Mouse (Mus musculus) left cerebral cortex, postnatal 36 days (tissue): ENCODE data around the gene Ggct. TPM values are rescaled to one million over a fixed set of nuclear protein-coding genes. Genes with fewer than 3 reads are reported as not detected.
A peak's percentile ranks its signal among the peaks of the same experiment; 100 is the strongest.

Experiments
- DNase-seq, 2 experiments: peaks; one replicate each; pipeline ENCODE4 v3.0.0; 2021 to 2022; ENCODE audit warnings: low spot score in 2 of 2, mixed read lengths in 1 of 2
- intact Hi-C: fragments of 180-260 bp; cut with DNase I; formaldehyde crosslinking; loops from one replicate; pipeline ENCODE4 v1.15.1; 2025
- total RNA-seq, 2 experiments: library from RNA; stranded (reverse); gene quantifications; 2 replicates each; pipeline ENCODE4 v1.2.3; 2021

The Ggct gene
- total RNA-seq: 10 to 100 TPM; 24.0 to 25.0 TPM

GRCm38 (mm10) chr6:54992734-54993260 is at the start of gene Ggct:
TSS of gene Ggct (minus strand) at chr6:54992950.
- peak; percentile 94 to 95 for DNase-seq

DNA sequence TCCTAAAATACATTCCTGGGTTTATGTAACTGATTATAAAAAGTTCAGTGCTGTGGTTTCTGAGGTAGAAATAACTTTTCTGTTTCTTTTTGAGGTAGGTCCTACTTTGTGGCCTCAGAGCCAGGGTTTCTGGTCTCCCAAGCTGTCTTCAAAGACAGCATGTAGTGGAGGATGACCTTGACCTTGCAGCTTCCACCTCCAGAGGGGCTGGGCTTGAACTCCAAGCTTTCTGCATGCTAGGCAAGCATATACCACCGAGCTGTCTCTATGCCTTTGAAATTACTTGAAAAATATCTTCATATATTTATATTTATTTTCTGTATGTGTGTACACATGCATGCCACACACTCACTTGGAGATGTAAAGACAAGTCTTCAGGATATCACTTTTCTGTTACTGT is 47.3 kb upstream of the Ggct start:
- DNase-seq: no peak
- intact Hi-C loops: no loop called here

More at GRCm38 (mm10) chr6:54992734-54993260, at the start of gene Ggct:
- intact Hi-C loops: loop anchor here (5.0 kb wide), 1 partner anchor 175 kb away; the partner anchor contains the start of gene Znrf2

- intact Hi-C loops: no loop called here
These were observed 46.7 kb upstream of the Ggct start for GRCm38 (mm10) chr6:55039446-55039783.

GRCm38 (mm10) chr6:55038671-55039445 is 46.1 kb upstream of the Ggct start:
- DNase-seq: no peak
- intact Hi-C loops: no loop called here

More at GRCm38 (mm10) chr6:55039446-55039783, 46.7 kb upstream of the Ggct start:
- DNase-seq: no peak

- intact Hi-C loops: no loop called here
- peak; percentile 89 to 93 for DNase-seq
These were observed 45.3 kb upstream of the Ggct start, which contains the start of gene Gars for GRCm38 (mm10) chr6:55037799-55038670. TSS of gene Gars (plus strand) at chr6:55038007.

- DNase-seq: no peak
- intact Hi-C loops: no loop called here
These were observed 44.0 kb upstream of the Ggct start for GRCm38 (mm10) chr6:55036731-55037130.

GRCm38 (mm10) chr6:55027642-55028041 is 34.9 kb upstream of the Ggct start:
- DNase-seq: no peak
- intact Hi-C loops: no loop called here

DNA sequence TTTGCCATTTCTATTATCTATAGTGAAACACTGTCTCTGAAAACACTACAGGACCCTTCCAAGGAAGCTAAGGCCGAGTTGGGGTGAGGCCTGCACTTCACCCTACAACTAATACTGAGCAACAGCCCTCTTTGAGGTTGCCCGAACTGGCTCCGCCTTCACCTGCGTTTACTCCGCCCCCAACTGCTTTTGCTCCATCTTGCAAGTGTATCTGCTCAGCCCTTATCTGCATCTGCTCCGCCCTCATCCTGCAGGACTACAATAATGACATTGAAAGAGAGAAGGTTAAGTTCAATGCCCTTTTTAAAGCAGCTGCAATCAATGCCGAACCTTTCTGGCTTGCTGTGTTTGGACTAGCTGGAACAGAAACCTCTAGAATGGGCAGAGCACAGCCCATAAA is 29.1 kb upstream of the Ggct start:
- intact Hi-C loops: no loop called here
- no peak for DNase-seq

DNA sequence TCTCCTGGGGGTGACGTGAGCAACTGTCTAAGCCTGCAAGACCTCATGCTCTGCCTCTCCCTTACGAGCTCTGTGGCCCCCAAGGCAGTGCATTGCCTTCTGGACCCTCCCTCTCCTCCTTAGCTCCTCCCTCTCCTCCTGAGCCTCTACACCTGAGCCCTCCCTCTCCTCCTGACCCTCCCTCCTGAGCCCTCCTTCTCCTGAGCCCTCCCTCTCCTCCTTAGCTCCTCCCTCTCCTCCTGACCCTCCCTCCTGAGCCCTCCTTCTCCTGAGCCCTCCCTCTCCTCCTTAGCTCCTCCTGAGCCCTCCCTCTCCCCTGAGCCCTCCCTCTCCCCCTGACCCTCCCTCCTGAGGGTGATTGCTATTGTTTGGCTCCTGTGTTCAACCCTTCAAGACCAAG is 25.7 kb upstream of the Ggct start:
- intact Hi-C loops: loop anchor here (5.0 to 10.0 kb wide), 2 partner anchors 96 to 314 kb away; no protein-coding TSS in a partner anchor
- DNase-seq: no peak

GRCm38 (mm10) chr6:55016710-55017583 is 24.2 kb upstream of the Ggct start:
- peak; percentile 46 to 55 for DNase-seq
- intact Hi-C loops: loop anchor here (1.0 to 10.0 kb wide), 3 partner anchors 95 to 312 kb away; no protein-coding TSS in a partner anchor

- peak; percentile 36 to 38 for DNase-seq
- intact Hi-C loops: loop anchor here (5.0 to 10.0 kb wide), 2 partner anchors 94 to 311 kb away; no protein-coding TSS in a partner anchor
These were observed 23.5 kb upstream of the Ggct start for GRCm38 (mm10) chr6:55016236-55016635.

DNA sequence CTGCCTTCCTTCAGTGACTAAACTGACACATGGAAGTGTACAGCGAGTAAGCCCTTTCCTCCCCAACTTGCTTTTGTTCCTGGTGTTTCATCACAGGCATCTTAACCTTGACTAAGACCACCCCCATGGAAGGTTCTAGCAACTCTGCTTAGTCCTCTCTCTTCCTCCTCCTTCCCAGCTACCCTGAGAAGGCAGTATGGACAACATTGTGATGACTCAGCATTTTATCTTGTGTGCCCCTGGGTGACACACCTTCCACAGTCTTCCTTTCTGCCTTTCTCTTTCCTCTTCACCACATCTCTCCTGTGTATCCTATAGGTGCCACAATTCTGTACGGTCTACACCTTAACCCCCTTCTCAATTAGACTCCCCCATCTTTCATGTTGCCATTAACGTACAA is 21.4 kb upstream of the Ggct start:
- intact Hi-C loops: loop anchor here (10.0 kb wide), 1 partner anchor 309 kb away; no protein-coding TSS in a partner anchor
- DNase-seq: no peak

DNA sequence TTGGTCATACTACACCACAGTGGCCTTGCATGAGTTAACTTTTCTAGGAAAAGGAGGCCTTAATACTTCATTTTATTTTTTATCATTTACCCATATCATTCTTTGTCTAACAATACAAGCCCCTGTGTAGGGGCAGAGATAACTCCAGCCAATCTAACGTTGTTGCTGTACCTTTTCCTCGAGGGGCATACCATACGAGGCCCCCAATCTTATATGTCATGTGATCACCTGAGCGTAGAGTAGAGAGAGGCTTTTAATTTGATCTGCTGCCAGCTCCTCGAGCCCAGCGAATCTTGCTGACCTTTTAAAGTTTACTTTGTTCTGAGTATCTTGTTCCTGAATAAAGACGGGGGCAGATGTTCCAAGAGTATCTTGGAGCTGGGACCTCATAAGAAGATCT is 19.8 kb upstream of the Ggct start:
- no peak for DNase-seq
- intact Hi-C loops: loop anchor here (10.0 kb wide), 1 partner anchor 308 kb away; no protein-coding TSS in a partner anchor

GRCm38 (mm10) chr6:55010330-55011091 is 17.8 kb upstream of the Ggct start:
- intact Hi-C loops: loop anchor here (10.0 kb wide), 1 partner anchor 306 kb away; no protein-coding TSS in a partner anchor
- DNase-seq: no peak

DNA sequence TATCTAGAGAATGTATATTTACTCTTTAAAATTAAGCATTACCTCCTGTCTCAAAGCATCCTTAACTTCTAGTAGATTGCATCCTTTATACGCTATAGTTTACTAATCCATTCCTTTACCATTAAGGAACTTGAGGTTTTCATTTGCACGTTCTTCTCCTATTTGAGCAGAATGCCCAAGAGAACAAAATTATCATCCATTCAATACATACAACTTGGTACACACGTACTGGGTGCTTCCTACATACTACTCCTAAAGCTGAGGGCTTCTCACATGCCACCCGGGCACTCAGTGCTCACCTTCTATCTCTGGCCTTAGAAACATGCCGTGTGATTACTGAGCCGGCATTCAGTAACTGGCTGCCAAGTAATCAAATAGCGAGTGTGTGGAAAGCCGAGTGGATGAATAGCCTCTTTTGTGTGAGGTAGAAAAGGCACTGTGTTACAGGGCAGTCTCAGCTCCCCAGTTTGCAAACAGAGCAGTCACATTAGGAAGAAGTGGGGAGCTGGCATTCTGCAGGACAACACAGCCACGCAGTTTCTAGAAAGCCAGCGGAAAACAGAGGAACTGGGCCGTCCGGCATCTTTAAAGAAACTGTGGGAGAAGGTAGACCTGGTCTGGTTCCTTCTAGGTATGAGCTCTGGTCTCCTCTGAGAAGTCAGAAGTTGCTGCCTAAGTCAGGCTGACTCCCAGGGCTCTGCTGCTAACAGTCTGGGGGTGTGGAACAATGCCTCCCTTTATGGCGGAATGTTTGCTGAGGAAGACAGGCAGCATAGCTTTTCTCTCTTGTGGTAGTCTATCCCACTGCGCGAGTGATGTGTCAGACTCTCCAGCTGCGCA is 16.9 kb upstream of the Ggct start:
- intact Hi-C loops: loop anchor here (10.0 kb wide), 1 partner anchor 305 kb away; no protein-coding TSS in a partner anchor
- DNase-seq: no peak

- no peak for DNase-seq
- intact Hi-C loops: no loop called here
These were observed 15.7 kb upstream of the Ggct start for GRCm38 (mm10) chr6:55008401-55008800.

DNA sequence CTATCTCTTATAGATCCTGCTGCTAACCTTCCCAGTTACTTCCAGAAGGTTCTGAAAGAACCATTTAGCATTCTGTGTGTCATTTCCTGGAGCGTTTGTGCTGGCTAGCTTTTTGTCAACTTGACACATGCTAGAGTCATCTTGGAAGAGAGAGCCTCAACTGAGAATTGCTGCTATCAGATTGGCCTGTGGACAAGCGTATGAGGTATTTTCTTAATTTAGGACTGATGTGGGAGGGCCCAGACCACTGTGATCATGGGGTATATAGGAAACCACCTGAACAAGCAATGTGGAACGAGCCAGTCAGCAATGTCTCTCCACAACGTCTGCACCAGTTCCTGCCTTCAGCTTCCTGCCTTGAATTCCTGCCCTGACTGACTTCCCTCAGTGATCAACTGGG is 10.8 kb upstream of the Ggct start:
- no peak for DNase-seq
- intact Hi-C loops: no loop called here
